Mouse (Mus musculus) urinary bladder, postnatal 14 days (tissue): ENCODE data around the gene Chst11.

ENCODE experiments used
- DNase-seq: peaks from one replicate; pipeline ENCODE4 v3.0.0; 2021; ENCODE audit warnings: low spot score

Gene Chst11

GRCm38 (mm10) chr10:83076816-83077215 is 91.5 kb downstream of the Chst11 start:
- no peak for DNase-seq

GRCm38 (mm10) chr10:83078723-83079122 is 93.4 kb downstream of the Chst11 start:
- no peak for DNase-seq

GRCm38 (mm10) chr10:83079755-83080154 is 94.5 kb downstream of the Chst11 start:
- DNase-seq = no peak

- no peak for DNase-seq
Observed at GRCm38 (mm10) chr10:83080275-83080741, 95.0 kb downstream of the Chst11 start.

GRCm38 (mm10) chr10:83080930-83081329 is 95.6 kb downstream of the Chst11 start:
- DNase-seq = no peak

GRCm38 (mm10) chr10:83083946-83084345 is 98.6 kb downstream of the Chst11 start:
- DNase-seq = peak; percentile 26

GRCm38 (mm10) chr10:83088318-83088717 is 103.0 kb downstream of the Chst11 start:
- no peak for DNase-seq

- no peak for DNase-seq
Observed at GRCm38 (mm10) chr10:83088826-83089225, 103.5 kb downstream of the Chst11 start.

- DNase-seq = no peak
Observed at GRCm38 (mm10) chr10:83090185-83090584, 104.9 kb downstream of the Chst11 start.

GRCm38 (mm10) chr10:83093705-83094104 is 108.4 kb downstream of the Chst11 start:
- DNase-seq = no peak

- no peak for DNase-seq
Observed at GRCm38 (mm10) chr10:83094248-83094647, 109.0 kb downstream of the Chst11 start.

GRCm38 (mm10) chr10:83094821-83095725 is 109.8 kb downstream of the Chst11 start:
- DNase-seq = no peak

GRCm38 (mm10) chr10:83096257-83096656 is 111.0 kb downstream of the Chst11 start:
- no peak for DNase-seq

GRCm38 (mm10) chr10:83098940-83099339 is 113.6 kb downstream of the Chst11 start:
- no peak for DNase-seq

GRCm38 (mm10) chr10:83099669-83100068 is 114.4 kb downstream of the Chst11 start:
- DNase-seq = no peak

GRCm38 (mm10) chr10:83100890-83101289 is 115.6 kb downstream of the Chst11 start:
- no peak for DNase-seq

- DNase-seq = no peak
Observed at GRCm38 (mm10) chr10:83101421-83102207, 116.3 kb downstream of the Chst11 start.

GRCm38 (mm10) chr10:83102745-83103144 is 117.4 kb downstream of the Chst11 start:
- DNase-seq = no peak

GRCm38 (mm10) chr10:83104221-83104620 is 118.9 kb downstream of the Chst11 start:
- no peak for DNase-seq

- DNase-seq = no peak
Observed at GRCm38 (mm10) chr10:83106152-83106746, 121.0 kb downstream of the Chst11 start.

GRCm38 (mm10) chr10:83107385-83107784 is 122.1 kb downstream of the Chst11 start:
- no peak for DNase-seq
